Mouse (Mus musculus): ENCODE measurements around the gene Nek6. TPM values are rescaled to one million over a fixed set of nuclear protein-coding genes. Genes with fewer than 3 reads are reported as not detected.

The Nek6 gene
- 67.5 and 71.6 TPM in 2 replicates for polyA plus RNA-seq (2015; fragmentation: Nextera tagmentation; extraction: Ambion mirVana)

GRCm38 (mm10) chr2:38511487-38512307 lies at the start of gene Nek6:
Nek6 (plus strand) TSS chr2:38511643.
- peak within 1 kb of the TSS; percentile 84 for H3K4me3 ChIP-seq
- peak within 1 kb of the TSS; percentile 76 for H3K9ac ChIP-seq
- H3K27ac ChIP-seq (replicated peaks): peak within 1 kb of the TSS; percentile 87
- H3K9me3 ChIP-seq: no peaks in the 10 kb centered on the region
- under 1% methylated on average over 67 of the region's 90 CpGs for WGBS
- ATAC-seq (ENCODE audit: low FRiP score, low read depth): peak; percentile 76
- no peaks in the 10 kb centered on the region for H3K36me3 ChIP-seq
- H3K27me3 ChIP-seq: no peaks in the 10 kb centered on the region
- peak within 1 kb of the TSS; percentile 79 for H3K4me2 ChIP-seq
- H3K4me1 ChIP-seq (replicated peaks): peaks cover 46% of the 10 kb centered on the region

DNA sequence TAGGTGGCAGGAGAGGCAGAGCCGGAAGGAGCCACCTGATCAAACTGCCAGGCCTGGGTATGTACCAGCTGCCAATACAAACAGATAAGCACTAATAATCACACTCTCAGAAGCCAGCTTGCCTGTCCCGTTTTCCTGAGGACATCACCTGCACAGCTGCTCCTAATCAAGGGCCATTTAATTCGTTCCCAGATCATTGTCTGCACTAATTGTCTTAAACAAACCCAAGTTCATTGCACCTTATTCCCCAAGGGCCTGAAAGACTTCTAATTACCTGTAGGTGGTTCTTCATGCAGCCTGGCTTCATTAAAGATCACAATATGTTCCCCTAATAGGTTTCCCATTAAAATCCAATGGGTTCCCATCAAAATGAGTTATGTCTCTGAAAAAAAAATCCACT lies 49.1 kb upstream of the Nek6 start:
- no peak for ATAC-seq (ENCODE audit: low FRiP score, low read depth)
- WGBS: 56% methylated on average over 3 of the region's 3 CpGs
- peaks cover 18% of the 10 kb centered on the region for H3K4me1 ChIP-seq (replicated peaks)
- no peak overlapping the region for H3K9ac ChIP-seq
- no peaks in the 10 kb centered on the region for H3K9me3 ChIP-seq
- H3K27me3 ChIP-seq: no peaks in the 10 kb centered on the region
- no peak overlapping the region for H3K4me2 ChIP-seq
- H3K4me3 ChIP-seq: no peak overlapping the region
- H3K27ac ChIP-seq (replicated peaks): no peak overlapping the region
- no peaks in the 10 kb centered on the region for H3K36me3 ChIP-seq

- Histone ChIP-seq H3K27ac (replicated peaks) (no peak overlapping the region), H3K4me2 (no peak overlapping the region), H3K4me1 (replicated peaks) (no peaks in the 10 kb centered on the region), H3K4me3 (no peak overlapping the region), H3K9me3 (no peaks in the 10 kb centered on the region), H3K27me3 (no peaks in the 10 kb centered on the region), H3K36me3 (no peaks in the 10 kb centered on the region), H3K9ac (no peak overlapping the region)
- no peak for ATAC-seq (ENCODE audit: low FRiP score, low read depth)
- 87% methylated on average over 4 of the region's 4 CpGs for WGBS
Observed at GRCm38 (mm10) chr2:38468845-38469244, 42.6 kb upstream of the Nek6 start.

- H3K9me3 ChIP-seq: no peaks in the 10 kb centered on the region
Observed at GRCm38 (mm10) chr2:38471745-38472144, 39.7 kb upstream of the Nek6 start.

DNA sequence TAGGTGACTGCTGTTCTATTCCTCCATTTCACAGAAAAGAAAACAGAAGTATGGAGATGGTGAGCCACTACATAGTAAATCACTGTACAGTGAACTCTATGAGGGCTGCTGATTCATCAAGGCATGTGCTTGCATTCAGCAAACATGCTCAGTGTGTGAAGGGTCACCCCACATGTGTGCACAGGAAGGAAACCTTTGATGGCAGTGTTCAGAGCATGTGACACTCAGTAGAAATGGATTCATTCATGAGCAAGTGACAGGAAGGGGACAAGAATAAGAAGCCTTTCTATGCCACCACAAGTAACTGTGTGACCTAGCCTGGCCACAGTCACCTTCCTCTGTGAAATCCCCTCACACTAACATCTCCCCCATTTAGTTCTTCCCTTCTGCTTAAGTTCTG lies 38.6 kb upstream of the Nek6 start:
- Histone ChIP-seq H3K4me1 (replicated peaks) (0 out of 2 replicates have a peak, but pooled peaks cover 9% of the 10 kb centered on the region), H3K9ac (no peak overlapping the region), H3K27me3 (no peaks in the 10 kb centered on the region), H3K4me3 (no peak overlapping the region), H3K4me2 (no peak overlapping the region), H3K27ac (replicated peaks) (no peak overlapping the region), H3K9me3 (no peaks in the 10 kb centered on the region), H3K36me3 (no peaks in the 10 kb centered on the region)
- ATAC-seq (ENCODE audit: low FRiP score, low read depth): no peak

More at GRCm38 (mm10) chr2:38471745-38472144, 39.7 kb upstream of the Nek6 start:
- WGBS: 86% methylated on average over 5 of the region's 5 CpGs
- ATAC-seq (ENCODE audit: low FRiP score, low read depth): no peak
- Histone ChIP-seq H3K4me1 (replicated peaks) (0 out of 2 replicates have a peak, but pooled peaks cover under 1% of the 10 kb centered on the region), H3K4me2 (no peak overlapping the region), H3K27me3 (no peaks in the 10 kb centered on the region), H3K36me3 (no peaks in the 10 kb centered on the region), H3K27ac (replicated peaks) (no peak overlapping the region), H3K9ac (no peak overlapping the region), H3K4me3 (no peak overlapping the region)

DNA sequence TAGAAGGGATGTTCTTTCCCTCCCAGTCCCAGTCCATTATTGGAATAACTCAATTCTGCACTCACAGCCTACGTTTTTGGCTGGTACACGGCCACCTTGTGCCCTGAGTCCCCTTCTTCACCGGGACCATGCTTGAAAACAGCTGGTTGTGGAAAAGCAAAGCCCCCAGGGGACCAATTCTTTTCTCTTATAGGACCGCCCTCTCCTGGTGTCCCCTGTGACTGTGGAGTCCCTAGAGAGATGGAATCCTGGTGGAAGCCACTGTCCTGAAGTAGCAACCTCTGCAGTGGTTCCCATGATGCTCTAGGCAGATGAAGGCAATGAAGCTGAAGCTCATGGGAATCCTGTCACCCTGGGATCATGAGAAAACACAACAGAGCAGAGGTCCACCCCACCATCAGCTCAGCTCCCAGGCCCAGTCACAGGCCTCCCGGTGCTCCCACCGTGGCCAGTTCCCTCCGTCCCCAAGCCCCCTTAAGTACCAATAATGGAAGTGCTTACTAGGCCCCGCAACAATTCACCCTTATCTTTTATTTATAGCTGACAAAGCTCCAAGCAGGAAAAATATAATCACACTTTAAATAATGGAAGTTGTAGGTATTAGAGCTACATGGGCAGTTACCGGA lies 34.5 kb upstream of the Nek6 start:
- Histone ChIP-seq H3K9me3 (no peaks in the 10 kb centered on the region), H3K4me3 (no peak overlapping the region), H3K27me3 (no peaks in the 10 kb centered on the region), H3K4me2 (no peak overlapping the region), H3K9ac (no peak overlapping the region), H3K36me3 (no peaks in the 10 kb centered on the region), H3K27ac (replicated peaks) (0 out of 2 replicates have a peak overlapping the region, but pooled peaks have one; percentile 11), H3K4me1 (replicated peaks) (0 out of 2 replicates have a peak, but pooled peaks cover 9% of the 10 kb centered on the region)
- 65% methylated on average over 9 of the region's 9 CpGs for WGBS
- no peak for ATAC-seq (ENCODE audit: low FRiP score, low read depth)

DNA sequence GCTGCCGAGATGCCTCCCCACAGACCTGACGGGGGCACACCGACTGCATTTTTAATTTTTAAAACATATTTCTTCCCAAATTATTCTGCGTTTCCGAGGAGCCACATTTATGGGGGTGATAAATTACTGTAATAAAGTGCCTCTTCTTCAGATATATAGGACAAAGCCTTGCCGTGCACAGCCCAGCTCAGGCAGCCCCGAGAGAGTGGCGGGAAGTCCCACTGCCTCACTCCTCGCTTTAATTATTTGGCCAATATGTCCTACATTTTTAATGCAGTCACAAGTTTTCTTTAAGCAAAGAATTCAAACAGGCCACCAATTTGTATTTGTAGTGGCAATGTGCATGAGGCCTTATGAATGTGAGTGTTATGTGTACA lies 34.0 kb upstream of the Nek6 start:
- no peaks in the 10 kb centered on the region for H3K27me3 ChIP-seq
- H3K4me2 ChIP-seq: no peak overlapping the region
- H3K4me3 ChIP-seq: no peak overlapping the region
- 0 out of 2 replicates have a peak, but pooled peaks cover 9% of the 10 kb centered on the region for H3K4me1 ChIP-seq (replicated peaks)
- no peak overlapping the region for H3K9ac ChIP-seq
- WGBS: 72% methylated on average over 9 of the region's 9 CpGs
- no peak for ATAC-seq (ENCODE audit: low FRiP score, low read depth)
- H3K27ac ChIP-seq (replicated peaks): no peak overlapping the region
- H3K36me3 ChIP-seq: no peaks in the 10 kb centered on the region
- H3K9me3 ChIP-seq: no peaks in the 10 kb centered on the region

DNA sequence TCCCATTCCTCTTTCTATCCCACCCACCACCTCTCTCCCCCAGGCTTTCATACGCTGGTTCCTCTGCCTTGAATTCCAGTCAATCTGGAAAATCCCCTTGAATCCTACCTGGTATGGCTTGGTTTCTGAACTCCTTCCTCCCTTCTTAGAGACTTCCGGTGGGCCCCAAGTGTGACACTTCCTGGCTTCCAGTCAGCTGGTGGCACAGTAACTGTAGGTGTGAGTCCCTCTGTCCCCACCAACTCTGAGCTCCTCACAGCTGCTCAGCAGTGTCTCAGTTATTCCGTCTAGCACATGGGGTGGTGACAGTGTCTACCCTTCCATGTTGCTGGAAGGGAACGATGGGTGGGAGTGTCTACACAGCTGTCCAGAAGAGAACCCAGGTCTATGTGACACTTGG lies 32.8 kb upstream of the Nek6 start:
- Histone ChIP-seq H3K4me2 (no peak overlapping the region), H3K27ac (replicated peaks) (no peak overlapping the region), H3K9ac (no peak overlapping the region), H3K27me3 (no peaks in the 10 kb centered on the region), H3K36me3 (no peaks in the 10 kb centered on the region), H3K9me3 (no peaks in the 10 kb centered on the region), H3K4me1 (replicated peaks) (0 out of 2 replicates have a peak, but pooled peaks cover 9% of the 10 kb centered on the region), H3K4me3 (no peak overlapping the region)
- ATAC-seq (ENCODE audit: low FRiP score, low read depth): no peak
- 92% methylated on average over 4 of the region's 4 CpGs for WGBS

DNA sequence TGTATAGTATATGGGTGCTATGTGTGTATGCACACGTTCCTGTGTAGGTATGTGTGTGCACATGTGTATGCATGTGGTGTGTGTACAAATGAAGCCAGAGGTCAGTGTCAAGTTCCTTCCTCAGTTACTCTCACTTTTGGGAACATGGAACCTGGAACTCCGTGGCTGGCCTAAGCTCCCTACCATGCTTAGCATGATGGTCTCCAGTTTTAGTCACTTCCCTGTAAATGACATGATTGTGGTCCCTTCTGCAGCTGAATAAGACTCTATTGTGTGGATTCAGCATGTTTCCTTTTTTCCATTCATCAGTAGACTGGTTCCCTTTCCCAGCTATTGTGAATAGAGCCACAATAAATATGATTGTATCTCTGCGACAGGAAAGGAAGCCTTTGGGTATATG lies 31.9 kb upstream of the Nek6 start:
- H3K4me3 ChIP-seq: no peak overlapping the region
- 0 out of 2 replicates have a peak, but pooled peaks cover 9% of the 10 kb centered on the region for H3K4me1 ChIP-seq (replicated peaks)
- H3K4me2 ChIP-seq: no peak overlapping the region
- no peaks in the 10 kb centered on the region for H3K36me3 ChIP-seq
- H3K27ac ChIP-seq (replicated peaks): no peak overlapping the region
- H3K9ac ChIP-seq: no peak overlapping the region
- WGBS: 76% methylated on average over 3 of the region's 3 CpGs
- no peak for ATAC-seq (ENCODE audit: low FRiP score, low read depth)
- H3K27me3 ChIP-seq: no peaks in the 10 kb centered on the region
- H3K9me3 ChIP-seq: no peaks in the 10 kb centered on the region

DNA sequence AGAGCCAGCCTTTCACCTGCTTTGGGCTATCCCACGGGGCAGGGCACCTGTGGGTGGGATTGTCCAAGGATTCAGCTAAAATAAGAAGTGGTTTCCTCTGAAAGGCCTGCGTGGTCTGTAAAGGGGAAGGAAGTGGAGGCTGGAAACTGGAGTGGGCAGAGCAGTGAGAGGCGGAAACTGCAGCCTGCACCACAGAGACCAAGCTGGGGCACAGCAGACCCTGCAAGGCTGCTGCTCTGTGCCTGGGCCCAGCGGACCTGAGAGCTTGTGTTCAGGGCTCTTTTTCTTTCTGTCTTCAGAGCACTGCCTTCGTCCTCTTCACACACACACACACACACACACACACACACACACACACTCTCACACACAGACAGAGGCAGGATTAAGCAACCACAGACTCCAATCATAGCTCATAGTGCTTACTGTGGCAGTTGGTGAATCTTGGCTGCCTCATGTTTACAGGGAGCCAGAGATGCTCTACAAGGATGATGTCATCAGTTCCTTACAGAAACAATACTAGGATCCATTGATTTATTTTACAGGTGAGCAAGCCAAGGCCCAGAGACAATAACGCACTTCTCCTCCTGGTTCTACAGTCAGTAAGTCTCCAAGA lies 30.2 kb upstream of the Nek6 start:
- no peak overlapping the region for H3K4me2 ChIP-seq
- no peaks in the 10 kb centered on the region for H3K9me3 ChIP-seq
- H3K4me3 ChIP-seq: no peak overlapping the region
- H3K27me3 ChIP-seq: no peaks in the 10 kb centered on the region
- 0 out of 2 replicates have a peak, but pooled peaks cover 9% of the 10 kb centered on the region for H3K4me1 ChIP-seq (replicated peaks)
- no peak; the same call in 1 of the 2 replicates for ATAC-seq (ENCODE audit: low FRiP score, low read depth)
- no peak overlapping the region for H3K9ac ChIP-seq
- H3K27ac ChIP-seq (replicated peaks): peak overlapping the region; percentile 5; the same call in 1 of the 2 replicates
- WGBS: 81% methylated on average over 6 of the region's 6 CpGs
- no peaks in the 10 kb centered on the region for H3K36me3 ChIP-seq

- Histone ChIP-seq H3K27me3 (no peaks in the 10 kb centered on the region), H3K9ac (no peak overlapping the region), H3K9me3 (no peaks in the 10 kb centered on the region), H3K36me3 (no peaks in the 10 kb centered on the region), H3K4me3 (no peak overlapping the region), H3K27ac (replicated peaks) (no peak overlapping the region), H3K4me2 (no peak overlapping the region), H3K4me1 (replicated peaks) (0 out of 2 replicates have a peak, but pooled peaks cover 4% of the 10 kb centered on the region)
- WGBS: 85% methylated on average over 3 of the region's 3 CpGs
- ATAC-seq (ENCODE audit: low FRiP score, low read depth): no peak
Observed at GRCm38 (mm10) chr2:38482122-38482521, 29.3 kb upstream of the Nek6 start.

Measured in hindbrain, embryonic 15.5 days (tissue).